Comparison of ENCODE assay signal across 22 mouse cellular contexts in the genomic region with DNA sequence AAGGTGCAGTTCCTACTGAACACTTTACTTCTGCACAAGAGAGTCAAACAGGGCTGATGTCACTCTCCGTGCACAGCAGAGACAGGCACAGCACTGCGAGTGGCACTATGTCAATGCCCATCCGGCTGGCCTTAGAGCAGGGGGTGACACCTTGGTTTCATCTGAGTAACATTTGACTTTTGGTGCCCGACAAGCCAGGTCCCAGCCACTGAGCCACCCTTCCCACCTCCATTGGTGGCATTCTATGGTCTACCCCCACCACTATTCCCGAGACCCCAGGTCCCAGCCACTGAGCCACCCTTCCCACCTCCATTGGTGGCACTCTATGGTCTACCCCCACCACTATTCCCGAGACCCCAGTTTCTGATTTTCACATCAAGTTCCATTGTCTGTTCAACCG. TPM values are rescaled to one million over a fixed set of nuclear protein-coding genes. Genes with fewer than 3 reads are reported as not detected.
DNase-seq lines count a peak whose midpoint lies in the region; ATAC-seq and TF ChIP-seq lines count a peak whose summit lies in the region.
"Had no signal": no experiment of that assay in that cellular context is flagged by ENCODE, and none has a peak within 500 bp of the region (broad histone marks: within the 10 kb centered on the region; RNA-seq: fewer than 3 reads in every experiment).

No protein-coding gene starts in this region.

- peaks cover 71% of the 10 kb centered on the region for H3K4me1 ChIP-seq in erythroblast, embryonic 14.5 days (ENCODE audit: control insufficient read depth)
- H3K4me1 ChIP-seq in lung, embryonic 15.5 days: peaks cover 44% of the 10 kb centered on the region
- peaks cover 10% of the 10 kb centered on the region for H3K4me1 ChIP-seq in lung, adult 2 months (ENCODE audit: control insufficient read depth, insufficient read depth, low read length)
- peaks cover 8% of the 10 kb centered on the region; the same call in 1 of the 2 replicates for H3K4me1 ChIP-seq in intestine, postnatal 0 days (replicated peaks; ENCODE audit: control insufficient read depth, insufficient read depth, low read length)
- peaks cover 24% of the 10 kb centered on the region for H3K4me1 ChIP-seq in small intestine, adult 2 months (ENCODE audit: control insufficient read depth, insufficient read depth, insufficient read length, low read length)

- no peak for TF ChIP-seq CTCF in lung, adult 2 months (IDR thresholded peaks at IDR 0.05; ENCODE audit: insufficient read depth, low read length)
- no peak for TF ChIP-seq CTCF in intestine, postnatal 0 days (IDR thresholded peaks at IDR 0.05; ENCODE audit: low read depth)
- no peak for TF ChIP-seq CTCF in small intestine, adult 2 months (IDR thresholded peaks at IDR 0.05; ENCODE audit: extremely low read depth, insufficient read length, insufficient replicate concordance, low read depth, low read length)

- H3K4me3 ChIP-seq in erythroblast, embryonic 14.5 days (replicated peaks): peak overlapping the region; percentile 63
- H3K4me3 ChIP-seq in lung, embryonic 15.5 days: no peak overlapping the region
- H3K4me3 ChIP-seq in lung, adult 2 months (replicated peaks; ENCODE audit: extremely low read depth, low read depth, low read length): no peak overlapping the region
- no peak overlapping the region for H3K4me3 ChIP-seq in intestine, postnatal 0 days (ENCODE audit: low read depth, low read length)
- H3K4me3 ChIP-seq in small intestine, adult 2 months (ENCODE audit: low read depth, low read length): no peak overlapping the region
- H3K4me3 ChIP-seq: embryonic facial prominence, embryonic 13.5 days; heart, embryonic 13.5 days; kidney, embryonic 15.5 days; limb, embryonic 15.5 days; neural tube, embryonic 15.5 days had no signal

- TF ChIP-seq POLR2A in lung, adult 2 months (IDR thresholded peaks at IDR 0.05; ENCODE audit: borderline replicate concordance, extremely low read depth, low read depth, low read length): no peak
- TF ChIP-seq POLR2A in small intestine, adult 2 months (IDR thresholded peaks at IDR 0.05; ENCODE audit: low read depth, low read length): no peak

- peaks cover 74% of the 10 kb centered on the region for H3K36me3 ChIP-seq in erythroblast, embryonic 14.5 days (ENCODE audit: control insufficient read depth)
- H3K36me3 ChIP-seq in lung, embryonic 15.5 days: peaks cover 51% of the 10 kb centered on the region
- H3K36me3 ChIP-seq in intestine, postnatal 0 days (ENCODE audit: control insufficient read depth, insufficient read depth): peaks cover 38% of the 10 kb centered on the region
- H3K36me3 ChIP-seq in small intestine, adult 2 months (ENCODE audit: control insufficient read depth, insufficient read depth, low read length): peaks cover 32% of the 10 kb centered on the region

- H3K9me3 ChIP-seq in erythroblast, embryonic 14.5 days (ENCODE audit: control insufficient read depth, low read length): no peaks in the 10 kb centered on the region
- no peaks in the 10 kb centered on the region for H3K9me3 ChIP-seq in lung, embryonic 15.5 days
- no peaks in the 10 kb centered on the region for H3K9me3 ChIP-seq in intestine, postnatal 0 days (ENCODE audit: control insufficient read depth)
- H3K9me3 ChIP-seq: embryonic facial prominence, embryonic 13.5 days; heart, embryonic 13.5 days; kidney, embryonic 15.5 days; limb, embryonic 15.5 days; neural tube, embryonic 15.5 days had no signal

- WGBS in lung, embryonic 15.5 days: 89% methylated on average over 7 of the region's 7 CpGs
- WGBS in lung, adult 2 months: 91% methylated on average over 7 of the region's 7 CpGs
- 90% methylated on average over 7 of the region's 7 CpGs for WGBS in intestine, postnatal 0 days
- 95% methylated on average over 7 of the region's 7 CpGs for WGBS in small intestine, adult 2 months

- no peaks in the 10 kb centered on the region for H3K27me3 ChIP-seq in erythroblast, embryonic 14.5 days (ENCODE audit: control insufficient read depth)
- H3K27me3 ChIP-seq in lung, embryonic 15.5 days: no peaks in the 10 kb centered on the region
- H3K27me3 ChIP-seq in intestine, postnatal 0 days (replicated peaks; ENCODE audit: control insufficient read depth, insufficient read depth, low read length): no peaks in the 10 kb centered on the region
- H3K27me3 ChIP-seq in small intestine, adult 2 months (ENCODE audit: control insufficient read depth, insufficient read depth, low read length): no peaks in the 10 kb centered on the region
- H3K27me3 ChIP-seq: embryonic facial prominence, embryonic 13.5 days; heart, embryonic 13.5 days; kidney, embryonic 15.5 days; limb, embryonic 15.5 days; neural tube, embryonic 15.5 days had no signal

- no peak overlapping the region for H3K9ac ChIP-seq in lung, embryonic 15.5 days
- H3K9ac ChIP-seq in intestine, postnatal 0 days (ENCODE audit: low read depth, low read length): no peak overlapping the region
- H3K9ac ChIP-seq: embryonic facial prominence, embryonic 13.5 days; forebrain, postnatal 0 days; heart, embryonic 13.5 days; hindbrain, embryonic 14.5 days; kidney, embryonic 15.5 days; limb, embryonic 15.5 days; neural tube, embryonic 15.5 days had no signal

- DNase-seq in lung, adult 2 months: no peak
- no peak for DNase-seq in MN1 (ENCODE audit: low spot score)
- DNase-seq in thymus, postnatal 4 days: no peak
- DNase-seq: adrenal gland, adult 8-10 months; cerebellum, adult 11-12 months; cerebellum, postnatal 14 days; forebrain, postnatal 0 days; heart, postnatal 36 days; right cerebral cortex, postnatal 14 days; thymus, postnatal 36 days had no signal

- 0 out of 2 replicates have a peak overlapping the region, but pooled peaks have one; percentile 37 for H3K27ac ChIP-seq in lung, embryonic 15.5 days
- peak overlapping the region; percentile 68; the same call in 1 of the 2 replicates for H3K27ac ChIP-seq in intestine, postnatal 0 days (ENCODE audit: low read depth, low read length)
- H3K27ac ChIP-seq in small intestine, adult 2 months (ENCODE audit: insufficient read depth, low read depth, low read length): peak overlapping the region; percentile 72
- H3K27ac ChIP-seq: embryonic facial prominence, embryonic 13.5 days; hindbrain, embryonic 14.5 days; kidney, embryonic 15.5 days; limb, embryonic 15.5 days; neural tube, embryonic 15.5 days had no signal

- H3K4me2 ChIP-seq in lung, embryonic 15.5 days: no peak overlapping the region
- no peak overlapping the region for H3K4me2 ChIP-seq in intestine, postnatal 0 days (replicated peaks; ENCODE audit: low read depth)
- H3K4me2 ChIP-seq: embryonic facial prominence, embryonic 13.5 days; heart, embryonic 13.5 days; hindbrain, embryonic 14.5 days; kidney, embryonic 15.5 days; limb, embryonic 15.5 days; neural tube, embryonic 15.5 days had no signal

- ATAC-seq in erythroblast, adult 5-6 weeks (replicated peaks; ENCODE audit: low FRiP score, poor library complexity, severe bottlenecking): no peak
- no peak for ATAC-seq in lung, embryonic 15.5 days (ENCODE audit: borderline replicate concordance, extremely low read depth, low FRiP score, low TSS enrichment)
- ATAC-seq in intestine, postnatal 0 days: no peak
- ATAC-seq: forebrain, postnatal 0 days; midbrain, embryonic 16.5 days had no signal

RNA-seq across cellular contexts. Expression of gene Slc25a51, which starts 4.5 kb away (rescaled TPM):
- 16.8 and 17.7 TPM in 2 replicates for polyA plus RNA-seq in erythroblast, embryonic 14.5 days (2012)
- total RNA-seq in erythroblast, adult 5-6 weeks (2015; ENCODE audit: low replicate concordance): 875 and 932 TPM in 2 replicates
- total RNA-seq in erythroblast, adult 5-6 weeks (2017; ENCODE audit: low replicate concordance): 975 and 1,016 TPM in 2 replicates
- 65.7 and 68.1 TPM in 2 replicates for polyA plus RNA-seq in lung, embryonic 15.5 days (2015; fragmentation: Nextera tagmentation; extraction: Ambion mirVana)
- polyA plus RNA-seq in lung, adult 2 months (2012; rRNA removed): 86.4 and 109 TPM in 2 replicates
- polyA plus RNA-seq in intestine, postnatal 0 days (2015; fragmentation: Nextera tagmentation; extraction: Ambion mirVana): 39.7 and 40.9 TPM in 2 replicates
- 66.7 and 67.2 TPM in 2 replicates for polyA plus RNA-seq in small intestine, adult 2 months (2012; rRNA removed)
